Mouse (Mus musculus): ENCODE data around the gene Gm42878. TPM values are rescaled to one million over a fixed set of nuclear protein-coding genes. Genes with fewer than 3 reads are reported as not detected.
"Not testable (repeated sequence)": the region's sequence is repeated elsewhere in the genome, so short reads cannot be mapped to it uniquely, and the experiment has no call there.

Gm42878 gene
- polyA plus RNA-seq, 1 experiment from 2014 or later: not detected

DNA sequence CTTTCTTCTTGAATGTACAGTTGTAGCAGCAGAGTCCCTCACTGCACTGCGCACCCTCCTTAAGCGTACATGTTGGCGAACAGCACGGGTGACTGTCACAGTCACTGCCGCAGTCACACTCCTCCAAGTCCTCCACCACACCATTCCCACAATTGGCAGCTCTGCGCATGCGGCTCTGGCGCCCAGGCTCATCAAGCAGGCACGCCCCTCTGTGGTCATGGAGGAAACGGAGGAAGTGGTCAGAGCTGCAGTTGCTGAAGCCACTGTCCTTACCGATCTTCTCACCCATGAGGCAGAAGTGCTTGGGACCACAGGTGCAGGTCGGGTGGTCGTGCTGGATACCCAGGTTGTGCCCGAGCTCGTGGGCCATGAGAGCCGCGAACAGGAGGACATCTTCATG, 25.5 kb downstream of the Gm42878 start:
- ATAC-seq (ENCODE audit: low FRiP score, low read depth); H3K4me1 ChIP-seq (replicated peaks); H3K9ac ChIP-seq; H3K4me2 ChIP-seq; H3K27ac ChIP-seq (replicated peaks); H3K4me3 ChIP-seq; H3K27me3 ChIP-seq; H3K9me3 ChIP-seq: not testable (repeated sequence)
- 92% methylated on average over 11 of the region's 17 CpGs for WGBS
- peaks cover 37% of the 10 kb centered on the region for H3K36me3 ChIP-seq

GRCm38 (mm10) chr5:121518983-121519382, 26.3 kb downstream of the Gm42878 start:
- Histone ChIP-seq H3K9ac (no peak overlapping the region), H3K4me2 (no peak overlapping the region), H3K27me3 (no peaks in the 10 kb centered on the region), H3K9me3 (no peaks in the 10 kb centered on the region), H3K27ac (replicated peaks) (no peak overlapping the region), H3K4me1 (replicated peaks) (no peaks in the 10 kb centered on the region), H3K36me3 (peaks cover 30% of the 10 kb centered on the region), H3K4me3 (no peak overlapping the region)
- ATAC-seq (ENCODE audit: low FRiP score, low read depth): no peak
- WGBS: 94% methylated on average over 9 of the region's 9 CpGs

GRCm38 (mm10) chr5:121510009-121510408, 35.3 kb downstream of the Gm42878 start:
- no peaks in the 10 kb centered on the region for H3K9me3 ChIP-seq
- no peaks in the 10 kb centered on the region for H3K36me3 ChIP-seq
- 87% methylated on average over 7 of the region's 7 CpGs for WGBS
- ATAC-seq (ENCODE audit: low FRiP score, low read depth): no peak
- H3K4me1 ChIP-seq (replicated peaks): no peaks in the 10 kb centered on the region
- no peak overlapping the region for H3K27ac ChIP-seq (replicated peaks)
- no peak overlapping the region for H3K4me2 ChIP-seq
- no peak overlapping the region for H3K9ac ChIP-seq
- no peak overlapping the region for H3K4me3 ChIP-seq
- H3K27me3 ChIP-seq: no peaks in the 10 kb centered on the region

- WGBS: 94% methylated on average over 1 of the region's 1 CpGs
- no peaks in the 10 kb centered on the region for H3K9me3 ChIP-seq
- no peak for ATAC-seq (ENCODE audit: low FRiP score, low read depth)
- no peaks in the 10 kb centered on the region for H3K36me3 ChIP-seq
- no peak overlapping the region for H3K27ac ChIP-seq (replicated peaks)
- H3K9ac ChIP-seq: no peak overlapping the region
- no peaks in the 10 kb centered on the region for H3K4me1 ChIP-seq (replicated peaks)
- no peak overlapping the region for H3K4me3 ChIP-seq
- no peak overlapping the region for H3K4me2 ChIP-seq
- H3K27me3 ChIP-seq: no peaks in the 10 kb centered on the region
Measured at GRCm38 (mm10) chr5:121506846-121507245, 38.4 kb downstream of the Gm42878 start.

DNA sequence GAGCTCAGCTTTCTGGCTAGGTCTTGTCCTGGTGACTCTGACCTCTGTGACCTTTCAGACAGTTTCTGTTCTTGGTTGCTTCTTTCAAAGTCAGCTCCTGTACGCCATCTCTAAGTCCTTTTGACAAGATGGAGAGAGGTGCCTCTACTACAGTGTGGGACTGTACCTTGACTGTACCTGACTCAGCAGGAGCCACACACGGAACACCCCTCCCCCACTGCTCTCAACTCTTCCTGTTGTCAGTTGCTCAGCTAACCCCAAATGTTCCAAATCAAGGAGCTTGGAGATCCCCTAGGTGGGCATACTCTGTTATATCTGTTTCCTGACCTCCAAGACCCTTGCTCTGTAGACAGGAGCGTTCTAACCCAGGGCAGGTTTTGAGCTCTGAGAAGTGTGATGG, 42.1 kb downstream of the Gm42878 start, which contains the start of gene Adam1b:
Adam1b (minus strand) TSS at position 205 of the 400 bp plus-strand sequence.
- Histone ChIP-seq H3K4me3 (no peak within 1 kb of the TSS), H3K4me2 (no peak within 1 kb of the TSS), H3K27ac (replicated peaks) (no peak within 1 kb of the TSS), H3K9me3 (no peaks in the 10 kb centered on the region), H3K9ac (no peak within 1 kb of the TSS), H3K4me1 (replicated peaks) (no peaks in the 10 kb centered on the region), H3K36me3 (no peaks in the 10 kb centered on the region), H3K27me3 (no peaks in the 10 kb centered on the region)
- no peak for ATAC-seq (ENCODE audit: low FRiP score, low read depth)
- 96% methylated on average over 3 of the region's 3 CpGs for WGBS

GRCm38 (mm10) chr5:121501424-121501996, 43.8 kb downstream of the Gm42878 start:
- not testable (repeated sequence) for H3K4me1 ChIP-seq (replicated peaks); H3K36me3 ChIP-seq; H3K27me3 ChIP-seq; H3K4me2 ChIP-seq; H3K9ac ChIP-seq; H3K4me3 ChIP-seq; H3K27ac ChIP-seq (replicated peaks); H3K9me3 ChIP-seq; ATAC-seq (ENCODE audit: low FRiP score, low read depth)
- WGBS: 81% methylated on average over 10 of the region's 17 CpGs

GRCm38 (mm10) chr5:121500719-121501118, 44.6 kb downstream of the Gm42878 start:
- Histone ChIP-seq H3K4me1 (replicated peaks) (no peaks in the 10 kb centered on the region), H3K36me3 (no peaks in the 10 kb centered on the region), H3K4me3 (no peak overlapping the region), H3K9ac (no peak overlapping the region), H3K9me3 (no peaks in the 10 kb centered on the region), H3K27me3 (no peaks in the 10 kb centered on the region), H3K4me2 (no peak overlapping the region), H3K27ac (replicated peaks) (no peak overlapping the region)
- ATAC-seq (ENCODE audit: low FRiP score, low read depth): no peak
- 73% methylated on average over 7 of the region's 7 CpGs for WGBS

DNA sequence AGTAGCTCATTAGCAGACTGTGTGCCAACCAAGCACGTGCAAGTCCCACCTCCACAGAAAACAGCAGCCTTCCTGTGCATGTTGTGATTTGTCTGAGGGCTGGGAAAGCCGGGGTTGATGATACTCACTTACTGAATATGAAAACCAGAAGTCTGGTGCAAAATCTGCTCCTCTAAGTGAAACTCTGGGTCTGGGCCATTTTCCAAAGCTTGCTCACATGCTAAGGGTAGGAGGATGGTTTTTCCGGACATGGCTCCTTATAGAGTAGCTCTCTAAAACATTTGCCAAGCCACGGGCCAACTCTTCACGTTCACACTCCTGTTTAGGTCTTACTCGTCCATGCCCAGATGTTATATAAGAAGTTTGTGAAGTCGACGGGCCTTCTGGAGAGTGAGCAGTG, 52.0 kb downstream of the Gm42878 start:
- no peak overlapping the region for H3K9ac ChIP-seq
- ATAC-seq (ENCODE audit: low FRiP score, low read depth): no peak
- no peaks in the 10 kb centered on the region for H3K4me1 ChIP-seq (replicated peaks)
- H3K4me3 ChIP-seq: no peak overlapping the region
- WGBS: 81% methylated on average over 8 of the region's 8 CpGs
- H3K27ac ChIP-seq (replicated peaks): no peak overlapping the region
- no peaks in the 10 kb centered on the region for H3K9me3 ChIP-seq
- H3K4me2 ChIP-seq: no peak overlapping the region
- no peaks in the 10 kb centered on the region for H3K27me3 ChIP-seq
- no peaks in the 10 kb centered on the region for H3K36me3 ChIP-seq

GRCm38 (mm10) chr5:121484801-121485200, 60.5 kb downstream of the Gm42878 start:
- 81% methylated on average over 5 of the region's 5 CpGs for WGBS

GRCm38 (mm10) chr5:121477680-121478079, 67.6 kb downstream of the Gm42878 start:
- no peak for ATAC-seq (ENCODE audit: low FRiP score, low read depth)
- H3K27ac ChIP-seq (replicated peaks): no peak overlapping the region

More at GRCm38 (mm10) chr5:121484801-121485200, 60.5 kb downstream of the Gm42878 start:
- no peak for ATAC-seq (ENCODE audit: low FRiP score, low read depth)
- H3K9me3 ChIP-seq: no peaks in the 10 kb centered on the region
- H3K9ac ChIP-seq: no peak overlapping the region
- H3K27me3 ChIP-seq: no peaks in the 10 kb centered on the region
- H3K27ac ChIP-seq (replicated peaks): no peak overlapping the region
- no peak overlapping the region for H3K4me2 ChIP-seq
- no peaks in the 10 kb centered on the region for H3K4me1 ChIP-seq (replicated peaks)
- no peaks in the 10 kb centered on the region for H3K36me3 ChIP-seq
- H3K4me3 ChIP-seq: no peak overlapping the region

GRCm38 (mm10) chr5:121476040-121476439, 69.2 kb downstream of the Gm42878 start:
- Histone ChIP-seq H3K9ac (no peak overlapping the region), H3K4me3 (no peak overlapping the region), H3K4me1 (replicated peaks) (no peaks in the 10 kb centered on the region), H3K27me3 (no peaks in the 10 kb centered on the region), H3K36me3 (no peaks in the 10 kb centered on the region), H3K9me3 (no peaks in the 10 kb centered on the region), H3K27ac (replicated peaks) (no peak overlapping the region), H3K4me2 (no peak overlapping the region)
- 91% methylated on average over 1 of the region's 1 CpGs for WGBS
- ATAC-seq (ENCODE audit: low FRiP score, low read depth): no peak

More at GRCm38 (mm10) chr5:121477680-121478079, 67.6 kb downstream of the Gm42878 start:
- Histone ChIP-seq H3K36me3 (no peaks in the 10 kb centered on the region), H3K9ac (no peak overlapping the region), H3K27me3 (no peaks in the 10 kb centered on the region), H3K4me2 (no peak overlapping the region), H3K4me3 (no peak overlapping the region), H3K9me3 (no peaks in the 10 kb centered on the region), H3K4me1 (replicated peaks) (no peaks in the 10 kb centered on the region)
- 34% methylated on average over 3 of the region's 3 CpGs for WGBS

DNA sequence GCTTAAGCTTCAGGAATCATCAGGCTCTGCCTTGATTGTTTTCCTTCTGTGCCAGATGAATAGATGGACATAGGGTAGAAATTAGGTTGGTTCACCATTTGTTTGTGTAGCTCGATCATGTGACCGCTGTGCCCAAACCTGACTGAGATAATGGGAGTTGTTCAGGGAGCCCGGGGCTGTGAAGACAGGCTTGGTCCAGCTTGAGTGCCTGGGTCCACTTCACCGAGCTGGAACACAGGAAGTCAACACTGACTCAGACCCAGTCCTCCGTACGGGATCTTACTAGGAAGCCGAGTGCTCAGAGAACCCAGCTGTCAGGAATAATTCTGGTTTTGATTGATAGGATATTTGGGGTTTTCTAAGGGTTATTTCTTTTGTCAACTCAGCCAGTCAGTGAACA, 70.7 kb downstream of the Gm42878 start:
- WGBS: 85% methylated on average over 7 of the region's 7 CpGs
- no peak for ATAC-seq (ENCODE audit: low FRiP score, low read depth)

GRCm38 (mm10) chr5:121472411-121472810, 72.9 kb downstream of the Gm42878 start:
- Histone ChIP-seq H3K9ac (no peak overlapping the region), H3K4me3 (no peak overlapping the region), H3K27ac (replicated peaks) (no peak overlapping the region), H3K4me1 (replicated peaks) (no peaks in the 10 kb centered on the region), H3K36me3 (no peaks in the 10 kb centered on the region), H3K4me2 (no peak overlapping the region), H3K9me3 (no peaks in the 10 kb centered on the region), H3K27me3 (no peaks in the 10 kb centered on the region)
- 94% methylated on average over 2 of the region's 2 CpGs for WGBS
- ATAC-seq (ENCODE audit: low FRiP score, low read depth): no peak

More for the DNA sequence above, 70.7 kb downstream of the Gm42878 start:
- no peaks in the 10 kb centered on the region for H3K27me3 ChIP-seq
- H3K9me3 ChIP-seq: no peaks in the 10 kb centered on the region
- H3K9ac ChIP-seq: no peak overlapping the region
- no peaks in the 10 kb centered on the region for H3K4me1 ChIP-seq (replicated peaks)
- no peak overlapping the region for H3K27ac ChIP-seq (replicated peaks)
- H3K4me2 ChIP-seq: no peak overlapping the region
- H3K4me3 ChIP-seq: no peak overlapping the region
- H3K36me3 ChIP-seq: no peaks in the 10 kb centered on the region

Data from hindbrain, embryonic 15.5 days (tissue).